Comparison of ENCODE assay signal across 8 mouse cellular contexts in genomic region chr7:113242688-113243087, GRCm38 (mm10). TPM values are rescaled to one million over a fixed set of nuclear protein-coding genes. Genes with fewer than 3 reads are reported as not detected.
DNase-seq lines count a peak whose midpoint lies in the region; ATAC-seq and TF ChIP-seq lines count a peak whose summit lies in the region.
"Had no signal": no experiment of that assay in that cellular context is flagged by ENCODE, and none has a peak within 500 bp of the region (broad histone marks: within the 10 kb centered on the region; RNA-seq: fewer than 3 reads in every experiment).

No protein-coding gene starts in this region.

- peak; percentile 86 for DNase-seq in liver, adult 2 months (ENCODE audit: extremely low read depth, low read depth, low spot score)
- peak; percentile 63 for DNase-seq in adrenal gland, adult 8-10 months
- peak; percentile 89 to 95 for DNase-seq in cerebellum, postnatal 25 days
- peak; percentile 87 to 88 for DNase-seq in kidney, postnatal 36 days
- DNase-seq in layer of hippocampus, postnatal 25 days (ENCODE audit: extremely low spot score in 1 of 2, low spot score in 1 of 2): no peak

- no peak overlapping the region for H3K4me2 ChIP-seq in liver, embryonic 12.5 days

- H3K4me3 ChIP-seq in liver, adult 2 months (ENCODE audit: insufficient read depth, low read depth, low read length): no peak overlapping the region
- H3K4me3 ChIP-seq in liver, embryonic 12.5 days: no peak overlapping the region

- TF ChIP-seq CTCF in liver, adult 2 months (IDR thresholded peaks at IDR 0.05; ENCODE audit: low read depth, low read length): no peak

- no peaks in the 10 kb centered on the region for H3K27me3 ChIP-seq in liver, adult 2 months (ENCODE audit: control insufficient read depth, insufficient read depth, low read length)
- no peaks in the 10 kb centered on the region for H3K27me3 ChIP-seq in liver, embryonic 12.5 days (replicated peaks)

- H3K9ac ChIP-seq in liver, adult 2 months (ENCODE audit: low read depth, low read length): no peak overlapping the region
- H3K9ac ChIP-seq in liver, embryonic 12.5 days: no peak overlapping the region

- H3K4me1 ChIP-seq in liver, adult 2 months (ENCODE audit: control insufficient read depth, insufficient read depth, low read length): peaks cover 36% of the 10 kb centered on the region
- 0 out of 2 replicates have a peak, but pooled peaks cover 8% of the 10 kb centered on the region for H3K4me1 ChIP-seq in liver, embryonic 12.5 days

- TF ChIP-seq POLR2A in liver, adult 2 months (IDR thresholded peaks at IDR 0.05; ENCODE audit: extremely low read depth, insufficient read depth, low read length): no peak

- H3K79me2 ChIP-seq in liver, adult 2 months (ENCODE audit: control insufficient read depth, insufficient read depth, low read length): peaks cover 37% of the 10 kb centered on the region; the same call in 1 of the 2 replicates

- no peaks in the 10 kb centered on the region for H3K9me3 ChIP-seq in liver, embryonic 12.5 days (replicated peaks)

- H3K36me3 ChIP-seq in liver, adult 2 months (ENCODE audit: control insufficient read depth, insufficient read depth, low read length): no peaks in the 10 kb centered on the region
- no peaks in the 10 kb centered on the region for H3K36me3 ChIP-seq in liver, embryonic 12.5 days

- 19% methylated on average over 6 of the region's 6 CpGs for WGBS in liver, adult 2 months
- WGBS in liver, embryonic 12.5 days (ENCODE audit: insufficient replicate concordance): 58% methylated on average over 6 of the region's 6 CpGs

- no peak overlapping the region for H3K27ac ChIP-seq in liver, adult 2 months (replicated peaks; ENCODE audit: insufficient read depth, low read depth, low read length)
- no peak overlapping the region for H3K27ac ChIP-seq in liver, embryonic 12.5 days
- H3K27ac ChIP-seq: macrophage had no signal

- ATAC-seq in liver, embryonic 12.5 days: no peak
- ATAC-seq in erythroblast, adult 5-6 weeks (replicated peaks; ENCODE audit: low FRiP score, poor library complexity, severe bottlenecking): no peak

RNA-seq across cellular contexts. Expression of gene Arntl, which starts 35.4 kb away (rescaled TPM):
- 1.3 and 2.2 TPM in 2 replicates for total RNA-seq in liver, adult 2 months (2014; rRNA removed)
- 8.0 and 10.0 TPM in 2 replicates for polyA plus RNA-seq in liver, adult 2 months (2012; rRNA removed)
- polyA plus RNA-seq in liver, embryonic 12.5 days (2016; fragmentation: Nextera tagmentation; extraction: Ambion mirVana): 5.4 and 5.7 TPM in 2 replicates
- 10 to 100 TPM in 3 of 4 experiments, 1 to 10 TPM in 1; 9.9 to 16.1 (median 11.2) TPM for total RNA-seq in adrenal gland, adult 8-10 months (2022)
- 0.38 and 5.0 TPM in 2 replicates for total RNA-seq in erythroblast, adult 5-6 weeks (2015; ENCODE audit: low replicate concordance)
- 1.5 and 2.5 TPM in 2 replicates for total RNA-seq in erythroblast, adult 5-6 weeks (2017; ENCODE audit: low replicate concordance)
- 10 to 100 TPM; 31.1 to 32.0 TPM for total RNA-seq in layer of hippocampus, postnatal 25 days (2021)

Comparison
In these comparisons a context has a peak if more than half of its experiments do, and no peak if none do; other contexts are left out.
1. DNase-seq: peak in liver, adult 2 months (single experiment), adrenal gland, adult 8-10 months (single experiment), cerebellum, postnatal 25 days (2 of 2) and kidney, postnatal 36 days (2 of 2); none in layer of hippocampus, postnatal 25 days (0 of 2).